Mouse (Mus musculus) forebrain, embryonic 13.5 days (tissue): ENCODE results near the gene Gm9573. TPM values are rescaled to one million over a fixed set of nuclear protein-coding genes. Genes with fewer than 3 reads are reported as not detected.

Experiments
- ATAC-seq: fragments of 200-750 bp; cut with Nextera tagmentation; 2 replicates; pipeline ENCODE4 v1.8.0; 2017
- H3K27ac ChIP-seq: fragments of 300-500 bp; sonication (generic); 2 replicates; pipeline ENCODE4 v1.5.1; 2015; ENCODE audit warnings: inconsistent platforms, mild to moderate bottlenecking, moderate library complexity
- H3K27me3 ChIP-seq: fragments of 300-500 bp; sonication (generic); 2 replicates; pipeline ENCODE4 v1.6.1; 2015; ENCODE audit warnings: mild to moderate bottlenecking, inconsistent platforms
- H3K36me3 ChIP-seq: fragments of 300-500 bp; sonication (generic); 2 replicates; pipeline ENCODE4 v1.6.1; 2015; ENCODE audit warnings: mild to moderate bottlenecking, inconsistent platforms; ENCODE audit not compliant: poor library complexity, severe bottlenecking
- H3K4me1 ChIP-seq: fragments of 300-500 bp; sonication (generic); 2 replicates; pipeline ENCODE4 v1.6.1; 2015; ENCODE audit warnings: inconsistent platforms
- H3K4me2 ChIP-seq: fragments of 300-500 bp; sonication (generic); 2 replicates; pipeline ENCODE4 v1.6.1; 2015; ENCODE audit warnings: inconsistent platforms, mild to moderate bottlenecking, moderate library complexity
- H3K4me3 ChIP-seq: fragments of 300-500 bp; sonication (generic); 2 replicates; pipeline ENCODE4 v1.5.1; 2015; ENCODE audit warnings: mild to moderate bottlenecking, inconsistent platforms
- H3K9ac ChIP-seq: fragments of 300-500 bp; sonication (generic); 2 replicates; pipeline ENCODE4 v1.6.1; 2015; ENCODE audit warnings: mild to moderate bottlenecking, inconsistent platforms
- H3K9me3 ChIP-seq: fragments of 300-500 bp; sonication (generic); replicated peaks from 2 replicates; pipeline ENCODE4 v1.6.1; 2016; ENCODE audit warnings: inconsistent platforms
- WGBS: fragments of 180-500 bp; shearing (Covaris S2); methylation state at CpG from one replicate; pipeline ENCODE4 v1.1.7; 2015; 5-methylcytosine and 5-hydroxymethylcytosine counted together
- polyA plus RNA-seq: library from polyadenylated mRNA; unstranded; fragments of >200 nt; fragmentation: Nextera tagmentation; extraction: Ambion mirVana; gene quantifications from 2 replicates; pipeline ENCODE4 v1.2.1, GENCODE M21; 2015

The Gm9573 gene
- polyA plus RNA-seq, 1 experiment from 2014 or later: not detected

DNA sequence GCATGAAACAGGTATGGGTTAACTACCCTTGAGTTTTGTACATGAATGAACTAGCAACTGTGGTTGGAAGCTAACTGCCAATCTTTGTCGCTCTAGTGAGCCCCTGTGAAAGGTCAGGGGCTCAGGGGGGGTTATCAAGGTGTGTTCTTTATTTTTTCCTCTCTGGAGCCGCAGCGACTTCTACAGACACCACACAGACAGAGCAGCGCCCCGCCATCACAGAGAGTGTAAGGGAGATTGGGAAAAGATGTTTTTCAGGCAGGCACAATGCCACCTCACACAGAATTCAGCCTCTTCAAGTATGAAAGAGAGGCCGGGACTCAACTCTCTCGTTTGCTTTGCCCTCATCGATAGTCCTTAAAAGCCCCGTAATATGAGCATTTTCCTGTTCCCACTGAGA lies 34.3 kb downstream of the Gm9573 start:
- Histone ChIP-seq H3K9ac (no peak overlapping the region), H3K27me3 (no peaks in the 10 kb centered on the region), H3K4me2 (no peak overlapping the region), H3K27ac (no peak overlapping the region), H3K36me3 (no peaks in the 10 kb centered on the region), H3K9me3 (peaks cover 2% of the 10 kb centered on the region; the same call in 1 of the 2 replicates), H3K4me1 (0 out of 2 replicates have a peak, but pooled peaks cover 4% of the 10 kb centered on the region), H3K4me3 (no peak overlapping the region)
- 85% methylated on average over 9 of the region's 9 CpGs for WGBS
- ATAC-seq: no peak

DNA sequence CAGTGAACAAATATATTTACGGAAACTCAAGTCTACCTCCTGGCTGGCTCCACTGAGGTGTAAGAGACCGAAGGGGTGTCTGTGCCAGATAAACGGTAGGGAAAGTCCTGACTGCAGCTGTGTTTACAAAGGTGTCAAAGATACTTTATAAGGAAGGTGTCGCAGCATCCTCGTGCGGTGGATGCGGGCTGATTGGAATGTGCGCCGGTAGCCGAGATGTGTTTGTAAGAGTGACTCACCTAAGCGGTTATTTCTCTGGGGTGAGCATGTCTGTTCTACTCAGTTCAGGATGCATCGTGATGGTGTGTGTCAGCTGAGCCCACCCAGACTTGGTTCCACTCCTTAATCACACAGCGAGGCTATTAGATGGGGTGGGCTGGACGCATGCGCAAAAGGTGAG lies 34.7 kb downstream of the Gm9573 start:
- Histone ChIP-seq H3K4me1 (0 out of 2 replicates have a peak, but pooled peaks cover 4% of the 10 kb centered on the region), H3K4me2 (no peak overlapping the region), H3K4me3 (no peak overlapping the region), H3K9me3 (0 out of 2 replicates have a peak, but pooled peaks cover 2% of the 10 kb centered on the region), H3K36me3 (no peaks in the 10 kb centered on the region), H3K27me3 (no peaks in the 10 kb centered on the region), H3K9ac (no peak overlapping the region), H3K27ac (no peak overlapping the region)
- WGBS: 96% methylated on average over 15 of the region's 15 CpGs
- ATAC-seq: no peak

DNA sequence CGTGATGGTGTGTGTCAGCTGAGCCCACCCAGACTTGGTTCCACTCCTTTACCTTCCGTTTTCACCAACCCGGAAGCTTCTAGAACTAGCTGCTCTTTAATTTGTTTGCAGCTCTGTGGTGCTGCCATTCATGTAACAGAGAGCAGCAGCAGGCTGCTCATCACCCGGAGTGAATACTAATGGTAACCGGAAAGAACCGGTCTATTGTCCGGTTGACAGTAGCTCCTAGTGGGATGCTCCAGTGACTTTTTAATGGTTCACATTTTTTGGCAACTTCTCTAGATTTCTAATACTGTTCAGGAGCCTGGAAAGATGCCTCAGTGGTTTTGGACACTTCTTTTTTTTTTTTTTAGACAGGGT lies 35.2 kb downstream of the Gm9573 start:
- no peaks in the 10 kb centered on the region for H3K36me3 ChIP-seq
- H3K9ac ChIP-seq: no peak overlapping the region
- H3K4me1 ChIP-seq: 0 out of 2 replicates have a peak, but pooled peaks cover 4% of the 10 kb centered on the region
- H3K4me2 ChIP-seq: no peak overlapping the region
- ATAC-seq: no peak
- no peaks in the 10 kb centered on the region for H3K27me3 ChIP-seq
- H3K4me3 ChIP-seq: no peak overlapping the region
- no peak overlapping the region; the same call in 1 of the 2 replicates for H3K27ac ChIP-seq
- H3K9me3 ChIP-seq: 0 out of 2 replicates have a peak, but pooled peaks cover 2% of the 10 kb centered on the region
- 74% methylated on average over 7 of the region's 7 CpGs for WGBS

DNA sequence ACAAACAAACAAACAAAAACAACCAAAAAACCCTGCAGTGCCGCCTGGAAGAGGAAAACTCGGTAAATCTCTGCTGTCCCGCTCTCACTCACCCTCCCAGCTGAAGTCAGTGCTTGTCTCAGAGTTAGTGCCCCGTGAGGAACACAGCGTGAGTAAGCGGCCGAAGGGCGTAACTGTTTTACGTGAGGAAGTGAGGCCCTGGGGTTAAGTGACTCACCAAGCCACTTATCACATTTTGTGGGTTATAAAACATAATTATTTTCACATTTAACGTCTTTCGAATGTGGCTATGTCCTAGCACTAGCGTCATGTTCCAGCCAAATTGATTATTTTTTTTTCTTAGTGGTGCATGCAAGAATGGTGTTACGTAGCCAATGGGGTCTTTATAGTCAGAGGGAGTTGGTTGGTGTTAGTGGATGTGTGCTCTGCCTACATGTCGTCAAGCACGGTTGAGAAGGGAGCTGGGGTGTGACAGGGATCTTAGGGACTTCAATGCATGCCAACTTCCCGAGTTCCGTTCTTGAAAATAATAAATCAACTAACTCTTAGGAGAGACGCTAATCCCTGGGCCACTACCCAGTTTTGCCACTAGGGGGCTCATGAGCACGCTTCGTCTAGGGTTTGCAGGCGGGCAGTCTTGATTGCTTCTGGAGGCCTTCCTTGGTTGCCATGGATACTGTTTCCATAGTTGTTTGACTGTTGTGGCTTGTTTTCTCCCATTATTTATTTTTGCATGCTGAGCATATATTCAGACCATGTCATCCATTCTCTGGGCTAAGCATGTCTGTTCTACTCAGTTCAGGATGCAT lies 35.8 kb downstream of the Gm9573 start:
- no peak overlapping the region; the same call in 1 of the 2 replicates for H3K27ac ChIP-seq
- H3K9me3 ChIP-seq: 0 out of 2 replicates have a peak, but pooled peaks cover 2% of the 10 kb centered on the region
- H3K4me3 ChIP-seq: no peak overlapping the region
- H3K27me3 ChIP-seq: no peaks in the 10 kb centered on the region
- peak; percentile 75 for ATAC-seq
- H3K4me1 ChIP-seq: 0 out of 2 replicates have a peak, but pooled peaks cover 4% of the 10 kb centered on the region
- H3K9ac ChIP-seq: no peak overlapping the region
- no peak overlapping the region for H3K4me2 ChIP-seq
- H3K36me3 ChIP-seq: no peaks in the 10 kb centered on the region
- 65% methylated on average over 21 of the region's 21 CpGs for WGBS

DNA sequence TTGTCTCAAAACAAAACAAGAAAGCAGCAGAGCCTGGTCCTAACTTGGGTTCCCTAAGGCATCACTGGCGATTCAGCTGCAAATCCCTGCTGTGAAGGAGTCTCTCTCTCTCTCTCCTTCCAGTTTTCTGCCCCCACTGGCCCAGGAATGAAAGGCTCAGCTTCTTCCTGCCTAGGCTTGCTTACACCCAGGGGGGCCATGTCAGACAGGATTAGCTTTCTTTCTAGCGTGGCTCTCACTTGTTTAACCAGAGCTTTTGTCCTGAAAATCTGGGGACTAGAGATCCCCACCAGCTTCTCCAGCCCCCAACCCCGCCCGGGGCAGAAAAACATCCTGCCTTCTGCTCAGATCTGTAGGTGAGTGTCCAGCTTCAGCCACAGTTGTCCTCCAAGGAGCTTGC lies 38.0 kb downstream of the Gm9573 start:
- Histone ChIP-seq H3K4me3 (no peak overlapping the region), H3K9me3 (0 out of 2 replicates have a peak, but pooled peaks cover 2% of the 10 kb centered on the region), H3K4me2 (no peak overlapping the region), H3K27ac (no peak overlapping the region), H3K27me3 (no peaks in the 10 kb centered on the region), H3K36me3 (no peaks in the 10 kb centered on the region), H3K9ac (no peak overlapping the region), H3K4me1 (0 out of 2 replicates have a peak, but pooled peaks cover 4% of the 10 kb centered on the region)
- WGBS: 10% methylated on average over 4 of the region's 4 CpGs
- no peak for ATAC-seq

DNA sequence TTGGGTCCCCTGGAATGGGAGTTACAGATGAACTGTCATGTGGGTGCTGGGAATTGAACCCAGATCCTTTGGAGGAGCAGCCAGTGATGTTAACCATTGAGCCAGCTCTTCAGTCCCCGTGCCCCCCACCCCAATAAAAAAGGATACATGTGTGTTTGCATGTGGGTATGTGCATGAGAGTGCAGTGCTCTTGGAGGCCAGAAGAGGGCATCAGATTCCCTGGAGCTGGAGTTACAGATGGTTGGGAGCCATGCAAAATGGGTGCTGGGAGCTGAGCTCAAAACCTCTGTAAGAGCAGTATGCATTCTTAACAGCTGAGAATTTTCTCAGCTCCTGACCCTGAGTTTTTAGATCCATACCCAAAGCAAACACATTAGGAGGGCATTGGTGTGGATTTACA lies 39.1 kb downstream of the Gm9573 start:
- no peak for ATAC-seq
- Histone ChIP-seq H3K27me3 (no peaks in the 10 kb centered on the region), H3K4me1 (0 out of 2 replicates have a peak, but pooled peaks cover 4% of the 10 kb centered on the region), H3K9me3 (0 out of 2 replicates have a peak, but pooled peaks cover 2% of the 10 kb centered on the region), H3K4me3 (no peak overlapping the region), H3K27ac (no peak overlapping the region), H3K4me2 (no peak overlapping the region), H3K9ac (no peak overlapping the region), H3K36me3 (no peaks in the 10 kb centered on the region)
- WGBS: 93% methylated on average over 1 of the region's 1 CpGs

DNA sequence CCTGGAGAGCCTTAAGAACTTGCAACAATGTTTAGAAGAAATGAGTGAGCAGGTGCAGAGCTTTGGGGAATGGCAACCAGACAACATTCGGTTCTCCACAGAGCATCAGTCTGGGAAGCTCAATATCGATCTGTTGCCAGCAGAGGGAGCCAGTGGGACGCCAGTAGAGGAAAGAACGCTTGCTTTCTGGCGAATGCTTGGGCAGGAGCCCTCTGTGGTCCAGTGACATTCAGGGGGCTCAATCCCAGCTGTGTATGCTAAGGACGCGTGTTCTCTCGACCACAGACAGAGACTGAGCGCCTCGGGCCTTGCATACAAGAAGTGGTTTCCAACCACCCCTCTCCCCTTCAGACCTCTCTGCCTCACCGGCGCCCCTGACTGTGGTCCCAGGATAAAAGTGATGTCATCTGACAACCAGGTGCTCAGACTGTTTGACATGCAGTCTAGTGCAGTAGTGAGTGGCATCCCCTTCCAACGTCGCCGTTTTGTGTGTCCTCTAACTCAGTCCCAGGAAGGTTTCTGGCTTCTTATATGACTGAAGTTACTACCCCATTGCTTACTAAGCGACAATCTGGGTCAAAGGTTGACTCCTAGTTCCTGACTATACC lies 42.0 kb downstream of the Gm9573 start:
- no peaks in the 10 kb centered on the region for H3K36me3 ChIP-seq
- H3K4me2 ChIP-seq: peak overlapping the region; percentile 42
- H3K27me3 ChIP-seq: no peaks in the 10 kb centered on the region
- 0 out of 2 replicates have a peak overlapping the region, but pooled peaks have one; percentile 41 for H3K9ac ChIP-seq
- H3K27ac ChIP-seq: no peak overlapping the region
- H3K4me1 ChIP-seq: no peaks in the 10 kb centered on the region
- ATAC-seq: peak; percentile 55; the same call in 1 of the 2 replicates
- H3K9me3 ChIP-seq: 0 out of 2 replicates have a peak, but pooled peaks cover 2% of the 10 kb centered on the region
- WGBS: 16% methylated on average over 16 of the region's 16 CpGs
- H3K4me3 ChIP-seq: no peak overlapping the region

DNA sequence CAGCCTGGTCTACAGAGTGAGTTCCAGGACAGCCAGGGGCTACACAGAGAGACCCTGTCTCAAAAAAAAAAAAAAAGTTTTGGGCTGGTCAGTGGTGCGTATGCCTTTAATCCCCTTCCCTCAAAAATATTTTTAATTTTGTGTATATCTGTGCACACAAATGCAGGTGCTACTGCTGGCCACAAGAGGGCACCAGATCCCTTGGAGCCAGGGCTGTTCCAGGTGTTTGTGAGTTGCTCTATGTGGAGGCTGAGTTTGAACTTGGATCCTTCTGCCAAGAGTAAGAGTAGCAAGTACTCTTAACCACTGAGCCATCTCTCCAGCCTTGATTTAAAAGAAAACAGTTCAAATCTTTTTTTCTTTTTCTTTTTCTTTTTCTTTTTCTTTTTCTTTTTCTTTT lies 43.5 kb downstream of the Gm9573 start:
- no peaks in the 10 kb centered on the region for H3K4me1 ChIP-seq
- H3K9ac ChIP-seq: no peak overlapping the region
- no peaks in the 10 kb centered on the region for H3K27me3 ChIP-seq
- H3K4me3 ChIP-seq: no peak overlapping the region
- no peaks in the 10 kb centered on the region for H3K36me3 ChIP-seq
- WGBS: 100% methylated on average over 1 of the region's 1 CpGs
- H3K4me2 ChIP-seq: no peak overlapping the region
- H3K27ac ChIP-seq: no peak overlapping the region
- no peak for ATAC-seq
- peaks cover 2% of the 10 kb centered on the region; the same call in 1 of the 2 replicates for H3K9me3 ChIP-seq

DNA sequence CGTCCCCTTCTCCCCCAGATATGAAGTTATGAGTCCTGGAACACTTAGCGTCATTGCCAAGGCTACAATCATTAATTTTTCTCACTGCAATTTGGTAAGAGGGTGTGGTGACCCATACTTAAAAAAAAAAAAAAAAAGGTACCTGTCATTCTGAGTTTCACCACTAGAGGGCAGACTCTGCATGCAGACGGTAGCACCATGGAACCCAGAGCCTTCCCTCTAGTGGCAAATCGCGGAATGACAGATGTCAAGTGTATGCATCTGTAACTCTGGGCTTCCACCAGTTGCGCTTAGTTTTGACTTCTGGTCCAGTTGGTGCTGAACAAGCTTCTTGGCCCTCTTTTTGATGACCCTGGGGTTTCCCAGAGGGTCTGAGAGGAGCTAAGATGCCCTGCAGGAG lies 48.2 kb downstream of the Gm9573 start:
- Histone ChIP-seq H3K36me3 (no peaks in the 10 kb centered on the region), H3K27me3 (no peaks in the 10 kb centered on the region), H3K9me3 (no peaks in the 10 kb centered on the region; the same call in 1 of the 2 replicates), H3K4me3 (no peak overlapping the region), H3K9ac (no peak overlapping the region), H3K4me1 (no peaks in the 10 kb centered on the region), H3K27ac (no peak overlapping the region), H3K4me2 (no peak overlapping the region)
- WGBS: 19% methylated on average over 6 of the region's 6 CpGs
- ATAC-seq: no peak

DNA sequence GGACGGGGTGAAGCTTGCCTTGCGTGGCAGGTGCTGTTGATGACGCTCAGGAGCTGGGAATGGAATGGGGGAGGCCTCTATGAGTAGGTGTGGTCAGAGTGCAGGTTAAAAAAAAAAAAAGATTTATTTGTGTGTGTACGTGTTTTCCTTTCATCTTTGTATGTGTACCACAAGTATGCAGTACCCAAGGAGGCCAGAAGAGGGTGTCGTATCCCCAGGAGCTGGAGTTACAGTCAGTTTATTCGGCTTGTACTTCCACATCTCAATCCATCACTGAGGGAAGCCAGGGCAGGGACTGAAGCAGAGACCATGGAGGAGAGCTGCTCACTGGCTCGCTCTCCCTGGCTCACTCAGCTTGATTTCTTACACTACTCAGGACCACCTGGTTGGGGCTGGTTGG lies 55.0 kb downstream of the Gm9573 start:
- Histone ChIP-seq H3K9ac (no peak overlapping the region), H3K4me3 (no peak overlapping the region), H3K4me1 (peaks cover 10% of the 10 kb centered on the region), H3K4me2 (no peak overlapping the region), H3K27ac (no peak overlapping the region), H3K27me3 (peaks cover 17% of the 10 kb centered on the region), H3K36me3 (no peaks in the 10 kb centered on the region), H3K9me3 (no peaks in the 10 kb centered on the region)
- ATAC-seq: no peak
- 96% methylated on average over 7 of the region's 7 CpGs for WGBS

DNA sequence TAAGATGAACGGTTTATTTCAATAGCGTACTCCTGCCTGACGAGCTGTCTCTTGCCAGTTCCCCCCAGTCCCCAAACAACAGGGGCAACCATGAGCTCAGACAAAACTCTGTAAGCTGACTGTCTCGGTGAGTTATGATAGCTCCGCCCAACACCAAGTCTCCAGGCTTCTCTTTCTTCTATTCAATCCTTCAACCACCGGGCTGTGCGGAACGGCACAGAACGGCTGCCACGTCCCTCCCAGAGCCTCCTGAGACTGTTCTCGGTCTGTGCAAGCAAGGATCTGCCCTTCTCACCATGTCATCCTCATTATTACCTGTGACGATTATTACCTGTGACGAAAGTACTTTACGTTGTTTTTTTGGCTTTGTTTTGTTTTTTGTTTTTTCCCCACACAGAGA lies 55.6 kb downstream of the Gm9573 start:
- Histone ChIP-seq H3K9ac (no peak overlapping the region), H3K36me3 (no peaks in the 10 kb centered on the region), H3K4me1 (peaks cover 10% of the 10 kb centered on the region), H3K27me3 (peaks cover 17% of the 10 kb centered on the region), H3K4me2 (no peak overlapping the region), H3K4me3 (no peak overlapping the region), H3K27ac (no peak overlapping the region), H3K9me3 (no peaks in the 10 kb centered on the region)
- no peak for ATAC-seq
- 77% methylated on average over 14 of the region's 14 CpGs for WGBS
